In the genomic region with DNA sequence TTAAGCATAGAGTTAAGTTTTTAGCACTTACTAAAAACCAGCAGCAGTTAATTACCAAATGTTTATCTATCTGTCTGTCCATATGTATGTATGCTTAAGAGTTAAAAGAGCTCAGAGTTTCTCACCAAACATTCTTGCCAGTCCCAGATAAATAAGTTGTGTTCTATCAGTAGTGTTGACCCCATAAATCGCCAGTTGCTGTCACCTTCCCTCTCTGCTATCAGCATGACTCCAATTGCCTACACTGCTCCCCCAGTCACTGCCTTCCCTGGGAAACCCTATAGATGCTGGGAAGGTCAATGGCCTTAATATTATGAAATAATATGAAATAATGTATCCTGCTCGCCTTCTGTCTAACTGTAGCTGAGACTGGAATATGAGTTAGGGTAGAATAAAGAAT, we compare ENCODE assay signal across 27 mouse cellular contexts. TPM values are rescaled to one million over a fixed set of nuclear protein-coding genes. Genes with fewer than 3 reads are reported as not detected.
"Had no signal": no experiment of that assay in that cellular context is flagged by ENCODE, and none has a peak within 500 bp of the region (broad histone marks: within the 10 kb centered on the region; RNA-seq: fewer than 3 reads in every experiment).

No protein-coding gene starts in this region.

- DNase-seq: forebrain, postnatal 0 days; gastrocnemius, postnatal 14 days; gastrocnemius, postnatal 36 days; heart, adult 2 months; heart, postnatal 14 days; heart, postnatal 36 days; kidney, adult 11 months; kidney, adult 2 months; kidney, adult 9 months; kidney, postnatal 14 days; kidney, postnatal 36 days; layer of hippocampus, adult 9-11 months; layer of hippocampus, postnatal 36 days; left cerebral cortex, postnatal 4 days had no signal

- H3K27ac ChIP-seq: heart, adult 2 months; heart, embryonic 13.5 days; heart, embryonic 15.5 days; hindbrain, embryonic 13.5 days; hindbrain, embryonic 15.5 days; hindbrain, postnatal 0 days; kidney, postnatal 0 days; limb, embryonic 13.5 days; limb, embryonic 15.5 days had no signal

- H3K9me3 ChIP-seq: heart, embryonic 13.5 days; heart, embryonic 15.5 days; hindbrain, embryonic 13.5 days; hindbrain, embryonic 15.5 days; kidney, embryonic 15.5 days; limb, embryonic 13.5 days; limb, embryonic 15.5 days had no signal

- H3K36me3 ChIP-seq: heart, embryonic 13.5 days; heart, embryonic 15.5 days; hindbrain, embryonic 13.5 days; hindbrain, embryonic 15.5 days; kidney, embryonic 15.5 days; limb, embryonic 13.5 days; limb, embryonic 15.5 days had no signal

- H3K4me1 ChIP-seq: heart, embryonic 13.5 days; heart, embryonic 15.5 days; hindbrain, embryonic 13.5 days; hindbrain, embryonic 15.5 days; kidney, embryonic 15.5 days; limb, embryonic 15.5 days had no signal

- ATAC-seq: forebrain, postnatal 0 days; hindbrain, postnatal 0 days; intestine, embryonic 16.5 days had no signal

- H3K4me2 ChIP-seq: heart, embryonic 13.5 days; heart, embryonic 15.5 days; hindbrain, embryonic 13.5 days; hindbrain, embryonic 15.5 days; kidney, embryonic 15.5 days; limb, embryonic 13.5 days; limb, embryonic 15.5 days had no signal

- H3K9ac ChIP-seq: forebrain, postnatal 0 days; heart, embryonic 13.5 days; heart, embryonic 15.5 days; hindbrain, embryonic 13.5 days; hindbrain, embryonic 15.5 days; kidney, embryonic 15.5 days; limb, embryonic 13.5 days; limb, embryonic 15.5 days had no signal

- H3K27me3 ChIP-seq: heart, embryonic 13.5 days; heart, embryonic 15.5 days; hindbrain, embryonic 13.5 days; hindbrain, embryonic 15.5 days; kidney, embryonic 15.5 days; limb, embryonic 13.5 days; limb, embryonic 15.5 days had no signal

- H3K4me3 ChIP-seq: heart, adult 2 months; heart, embryonic 13.5 days; heart, embryonic 15.5 days; hindbrain, embryonic 13.5 days; hindbrain, embryonic 15.5 days; kidney, embryonic 15.5 days; limb, embryonic 13.5 days; limb, embryonic 15.5 days had no signal

RNA-seq across cellular contexts. Expression of gene Sstr4, which starts 37.2 kb away (rescaled TPM):
- total RNA-seq: gastrocnemius, adult 18-20 months; hematopoietic stem cell, adult 5-6 weeks; liver, adult 2 months had no signal
- polyA plus RNA-seq: liver, adult 2 months had no signal
